Mouse (Mus musculus) stomach, postnatal 0 days (tissue): ENCODE measurements around the gene Ighmbp2. TPM values are rescaled to one million over a fixed set of nuclear protein-coding genes. Genes with fewer than 3 reads are reported as not detected.

ENCODE experiments used
- ATAC-seq: fragments of 200-750 bp; cut with Nextera tagmentation; 2 replicates; pipeline ENCODE4 v1.8.0; 2017; ENCODE audit not compliant: low FRiP score, low TSS enrichment
- DNase-seq: peaks from one replicate; pipeline ENCODE4 v3.0.0-alpha.2; 2016; ENCODE audit warnings: low spot score
- H3K27ac ChIP-seq: fragments of 300-500 bp; sonication (generic); replicated peaks from 2 replicates; pipeline ENCODE4 v1.5.1; 2014; ENCODE audit warnings: mild to moderate bottlenecking, control low read depth
- H3K27me3 ChIP-seq: fragments of 300-500 bp; sonication (generic); 2 replicates; pipeline ENCODE4 v1.6.1; 2014; ENCODE audit warnings: low read length; ENCODE audit not compliant: control insufficient read depth, insufficient read depth
- H3K36me3 ChIP-seq: fragments of 300-500 bp; sonication (generic); 2 replicates; pipeline ENCODE4 v1.6.1; 2014; ENCODE audit warnings: low read length, mixed read lengths; ENCODE audit not compliant: control insufficient read depth, insufficient read depth
- H3K4me1 ChIP-seq: fragments of 300-500 bp; sonication (generic); replicated peaks from 2 replicates; pipeline ENCODE4 v1.6.1; 2014; ENCODE audit warnings: antibody characterized with exemption; ENCODE audit not compliant: control insufficient read depth, insufficient read depth
- H3K4me2 ChIP-seq: fragments of 300-500 bp; sonication (generic); replicated peaks from 2 replicates; pipeline ENCODE4 v1.6.1; 2014; ENCODE audit warnings: low read depth, mild to moderate bottlenecking, control low read depth, moderate library complexity
- H3K4me3 ChIP-seq: fragments of 300-500 bp; sonication (generic); 2 replicates; pipeline ENCODE4 v1.5.1; 2014; ENCODE audit warnings: low read depth, low read length, control low read depth
- H3K9ac ChIP-seq: fragments of 300-500 bp; sonication (generic); 2 replicates; pipeline ENCODE4 v1.6.1; 2014; ENCODE audit warnings: mild to moderate bottlenecking, low read length, control low read depth, mixed read lengths
- H3K9me3 ChIP-seq: fragments of 300-500 bp; sonication (generic); 2 replicates; pipeline ENCODE4 v1.6.1; 2016; ENCODE audit warnings: low read length; ENCODE audit not compliant: control insufficient read depth
- CTCF ChIP-seq: IDR thresholded peaks from 2 replicates; pipeline ENCODE4 v1.5.1; 2016; ENCODE audit warnings: antibody characterized with exemption, low read depth, mild to moderate bottlenecking, moderate library complexity
- EP300 ChIP-seq: optimal IDR thresholded peaks from 2 replicates; pipeline ENCODE3; 2016; ENCODE audit warnings: antibody characterized with exemption
- WGBS: fragments of 180-500 bp; shearing (Covaris S2); extraction: QIAGEN DNeasy Blood & Tissue Kit; methylation state at CpG from one replicate; pipeline ENCODE4 v1.1.7; 2014; 5-methylcytosine and 5-hydroxymethylcytosine counted together
- polyA plus RNA-seq: library from polyadenylated mRNA; unstranded; fragments of >200 nt; fragmentation: Nextera tagmentation; extraction: Ambion mirVana; gene quantifications from 2 replicates; pipeline ENCODE4 v1.2.1, GENCODE M21; 2015

Gene Ighmbp2
- polyA plus RNA-seq, 1 experiment from 2014 or later, result 3.9 TPM

GRCm38 (mm10) chr19:3297034-3297433 lies 14.2 kb upstream of the Ighmbp2 start:
- DNase-seq (no peak), ATAC-seq (no peak)
- no peaks in the 10 kb centered on the region for H3K4me1 ChIP-seq
- H3K4me2 ChIP-seq, result no peak overlapping the region
- H3K36me3 ChIP-seq, result no peaks in the 10 kb centered on the region
- no peak overlapping the region for H3K9ac ChIP-seq
- no peaks in the 10 kb centered on the region for H3K9me3 ChIP-seq
- H3K27ac ChIP-seq, result peak overlapping the region; percentile 45; the same call in 1 of the 2 replicates
- H3K4me3 ChIP-seq, result no peak overlapping the region
- H3K27me3 ChIP-seq, result no peaks in the 10 kb centered on the region
- TF ChIP-seq EP300, result no peak
- TF ChIP-seq CTCF, result no peak

- 61% methylated on average over 6 of the region's 6 CpGs for WGBS
- H3K27me3 ChIP-seq, result no peaks in the 10 kb centered on the region
- H3K4me1 ChIP-seq, result no peaks in the 10 kb centered on the region
- peak overlapping the region; percentile 63; the same call in 1 of the 2 replicates for H3K27ac ChIP-seq
- TF ChIP-seq CTCF (no peak), EP300 (no peak)
- H3K9me3 ChIP-seq, result no peaks in the 10 kb centered on the region
- H3K4me3 ChIP-seq, result no peak overlapping the region
- H3K4me2 ChIP-seq, result no peak overlapping the region
- no peak overlapping the region for H3K9ac ChIP-seq
- H3K36me3 ChIP-seq, result peaks cover 3% of the 10 kb centered on the region; the same call in 1 of the 2 replicates
- ATAC-seq (peak; percentile 88), DNase-seq (peak; percentile 86)
These were observed 12.4 kb upstream of the Ighmbp2 start for GRCm38 (mm10) chr19:3295245-3295644.

GRCm38 (mm10) chr19:3292993-3293392 lies 10.2 kb upstream of the Ighmbp2 start:
- TF ChIP-seq EP300 (no peak), CTCF (no peak)
- H3K9me3 ChIP-seq, result no peaks in the 10 kb centered on the region
- H3K4me3 ChIP-seq, result no peak overlapping the region
- H3K27ac ChIP-seq, result no peak overlapping the region
- H3K4me1 ChIP-seq, result no peaks in the 10 kb centered on the region
- ATAC-seq, result no peak
- no peaks in the 10 kb centered on the region for H3K27me3 ChIP-seq
- peaks cover 3% of the 10 kb centered on the region; the same call in 1 of the 2 replicates for H3K36me3 ChIP-seq
- H3K9ac ChIP-seq, result no peak overlapping the region
- H3K4me2 ChIP-seq, result no peak overlapping the region
- 93% methylated on average over 1 of the region's 1 CpGs for WGBS
- no peak for DNase-seq

- Histone ChIP-seq H3K9me3 (no peaks in the 10 kb centered on the region), H3K4me2 (no peak overlapping the region), H3K9ac (no peak overlapping the region), H3K27me3 (no peaks in the 10 kb centered on the region), H3K36me3 (peaks cover 3% of the 10 kb centered on the region; the same call in 1 of the 2 replicates), H3K4me3 (no peak overlapping the region), H3K4me1 (no peaks in the 10 kb centered on the region), H3K27ac (no peak overlapping the region)
- ATAC-seq (peak; percentile 69), DNase-seq (peak; percentile 65)
- TF ChIP-seq EP300, result no peak
- TF ChIP-seq CTCF, result peak; percentile 85
- 68% methylated on average over 2 of the region's 2 CpGs for WGBS
These were observed 9.2 kb upstream of the Ighmbp2 start for GRCm38 (mm10) chr19:3292028-3292427.

- ATAC-seq (no peak), DNase-seq (no peak)
- Histone ChIP-seq H3K27ac (no peak overlapping the region), H3K36me3 (peaks cover 6% of the 10 kb centered on the region; the same call in 1 of the 2 replicates), H3K4me2 (no peak overlapping the region), H3K4me3 (no peak overlapping the region), H3K9ac (no peak overlapping the region), H3K27me3 (no peaks in the 10 kb centered on the region), H3K4me1 (no peaks in the 10 kb centered on the region), H3K9me3 (no peaks in the 10 kb centered on the region)
- TF ChIP-seq EP300 (no peak), CTCF (no peak)
- WGBS, result 85% methylated on average over 1 of the region's 1 CpGs
These were observed 6.2 kb upstream of the Ighmbp2 start for GRCm38 (mm10) chr19:3289006-3289405.

GRCm38 (mm10) chr19:3281886-3282285 lies 931 bp downstream of the Ighmbp2 start:
- no peak for ATAC-seq
- 46% methylated on average over 4 of the region's 4 CpGs for WGBS
- Histone ChIP-seq H3K27me3 (no peaks in the 10 kb centered on the region), H3K9ac (peak overlapping the region; percentile 80), H3K9me3 (no peaks in the 10 kb centered on the region), H3K27ac (no peak overlapping the region), H3K4me2 (peak overlapping the region; percentile 77), H3K36me3 (peaks cover 3% of the 10 kb centered on the region; the same call in 1 of the 2 replicates), H3K4me3 (peak overlapping the region; percentile 59), H3K4me1 (peaks cover 2% of the 10 kb centered on the region; the same call in 1 of the 2 replicates)
- TF ChIP-seq EP300 (no peak), CTCF (no peak)
- no peak for DNase-seq
